Comparison of ENCODE assay signal across 29 mouse cellular contexts in genomic region chr5:73362338-73362737, GRCm38 (mm10). TPM values are rescaled to one million over a fixed set of nuclear protein-coding genes. Genes with fewer than 3 reads are reported as not detected.
"Had no signal": no experiment of that assay in that cellular context is flagged by ENCODE, and none has a peak within 500 bp of the region (broad histone marks: within the 10 kb centered on the region; RNA-seq: fewer than 3 reads in every experiment).

No protein-coding gene starts in this region.

- H3K4me2 ChIP-seq: intestine, embryonic 15.5 days; limb, embryonic 12.5 days; limb, embryonic 15.5 days; liver, embryonic 15.5 days; lung, embryonic 15.5 days; midbrain, embryonic 13.5 days; neural tube, embryonic 13.5 days had no signal

- DNase-seq: kidney, adult 11 months; kidney, adult 9 months; kidney, postnatal 14 days; layer of hippocampus, adult 9-11 months; left cerebral cortex, postnatal 4 days; lung, adult 18-20 months; lung, postnatal 10 days; lung, postnatal 36 days; retina, postnatal 1 day; right cerebral cortex, postnatal 14 days; right cerebral cortex, postnatal 4 days; thymus, adult 2 months; thymus, postnatal 14 days; thymus, postnatal 4 days had no signal

- H3K27ac ChIP-seq: intestine, embryonic 15.5 days; limb, embryonic 12.5 days; limb, embryonic 15.5 days; lung, embryonic 15.5 days; midbrain, embryonic 10.5 days; midbrain, embryonic 13.5 days; neural tube, embryonic 13.5 days; stomach, postnatal 0 days had no signal

- H3K9me3 ChIP-seq: intestine, embryonic 15.5 days; limb, embryonic 12.5 days; limb, embryonic 15.5 days; liver, embryonic 15.5 days; lung, embryonic 15.5 days; midbrain, embryonic 10.5 days; midbrain, embryonic 13.5 days; neural tube, embryonic 13.5 days had no signal

- H3K36me3 ChIP-seq: intestine, embryonic 15.5 days; limb, embryonic 12.5 days; limb, embryonic 15.5 days; liver, embryonic 15.5 days; lung, embryonic 15.5 days; midbrain, embryonic 10.5 days; midbrain, embryonic 13.5 days; neural tube, embryonic 13.5 days had no signal

- ATAC-seq: intestine, embryonic 15.5 days; midbrain, embryonic 13.5 days; midbrain, embryonic 16.5 days had no signal

- H3K4me3 ChIP-seq: intestine, embryonic 15.5 days; limb, embryonic 12.5 days; limb, embryonic 15.5 days; liver, embryonic 15.5 days; lung, embryonic 15.5 days; megakaryocyte, embryonic 14.5 days; midbrain, embryonic 10.5 days; midbrain, embryonic 13.5 days; myocyte; neural tube, embryonic 13.5 days had no signal

- H3K27me3 ChIP-seq: intestine, embryonic 15.5 days; limb, embryonic 15.5 days; lung, embryonic 15.5 days; midbrain, embryonic 13.5 days had no signal

- H3K9ac ChIP-seq: intestine, embryonic 15.5 days; limb, embryonic 12.5 days; limb, embryonic 15.5 days; liver, embryonic 15.5 days; lung, embryonic 15.5 days; midbrain, embryonic 13.5 days; neural tube, embryonic 13.5 days had no signal

RNA-seq across cellular contexts. Expression of gene Ociad2, which starts 21.5 kb away (rescaled TPM):
- total RNA-seq: monocyte, adult 5-6 weeks had no signal

RNA-seq across cellular contexts. Expression of gene Cwh43, which starts 43.5 kb away (rescaled TPM):
- total RNA-seq: monocyte, adult 5-6 weeks; neutrophil, adult 5-6 weeks had no signal
- polyA plus RNA-seq: limb, embryonic 12.5 days; liver, embryonic 15.5 days; lung, embryonic 15.5 days; midbrain, embryonic 10.5 days; midbrain, embryonic 13.5 days; stomach, embryonic 14.5 days had no signal
